Mouse (Mus musculus): ENCODE data around the gene Tkfc. TPM values are rescaled to one million over a fixed set of nuclear protein-coding genes. Genes with fewer than 3 reads are reported as not detected.

Tkfc gene
- polyA plus RNA-seq, 1 experiment = 5.3 TPM

DNA sequence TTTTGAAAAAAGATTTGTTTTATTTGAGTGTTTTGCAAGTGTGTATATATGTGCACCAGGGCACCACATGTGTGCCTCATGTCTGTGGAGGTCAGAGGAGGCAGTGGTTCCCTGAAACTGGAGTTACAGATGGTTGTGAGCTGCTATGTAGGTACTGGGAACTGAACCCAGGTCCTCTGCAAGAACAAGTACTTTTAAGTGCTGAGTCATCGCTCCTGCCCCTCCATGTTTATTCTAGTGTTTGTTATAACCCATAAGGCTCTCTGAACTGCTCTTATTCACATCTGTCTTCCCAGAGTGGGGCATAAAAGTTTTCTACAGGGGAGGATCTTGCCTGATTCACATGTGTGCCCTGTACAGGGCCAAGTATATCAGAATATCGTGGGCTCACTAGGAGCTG is 5.8 kb downstream of the Tkfc start:
- WGBS = 91% methylated on average over 2 of the region's 2 CpGs
- Histone ChIP-seq H3K27ac (ENCODE audit: control insufficient read depth, insufficient read depth, low read depth, low read length, poor library complexity) (no peak overlapping the region), H3K4me1 (ENCODE audit: control insufficient read depth, insufficient read depth, low read length) (peaks cover 2% of the 10 kb centered on the region; the same call in 1 of the 2 replicates), H3K4me3 (replicated peaks; ENCODE audit: control insufficient read depth, low read depth, low read length) (no peak overlapping the region)
- no peak for TF ChIP-seq POLR2A (IDR thresholded peaks at IDR 0.05; ENCODE audit: borderline replicate concordance, control insufficient read depth, low read depth, low read length)
- TF ChIP-seq CTCF (IDR thresholded peaks at IDR 0.05; ENCODE audit: control insufficient read depth, insufficient read depth, low read length) = no peak

DNA sequence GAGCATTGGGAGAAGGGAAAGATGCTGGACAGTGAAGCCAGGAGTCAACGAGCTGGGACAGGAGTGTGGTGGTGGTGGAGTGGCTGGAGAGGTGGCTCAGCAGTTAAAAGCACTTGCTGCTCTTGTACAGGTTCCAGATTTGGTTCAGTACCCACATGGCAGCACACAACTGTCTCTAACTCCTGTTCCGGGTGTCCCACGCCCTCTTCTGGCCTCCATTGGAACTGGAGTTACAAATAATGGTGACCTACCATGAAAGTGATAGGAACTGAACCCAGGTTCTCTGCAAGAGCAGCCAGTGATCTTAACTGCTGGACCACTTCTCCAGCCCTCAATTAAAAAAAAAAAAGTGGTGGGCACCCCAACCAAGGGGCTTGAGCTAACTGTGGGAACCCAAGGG is 7.3 kb downstream of the Tkfc start:
- no peak for TF ChIP-seq POLR2A (IDR thresholded peaks at IDR 0.05; ENCODE audit: borderline replicate concordance, control insufficient read depth, low read depth, low read length)
- peak; percentile 53 for TF ChIP-seq CTCF (IDR thresholded peaks at IDR 0.05; ENCODE audit: control insufficient read depth, insufficient read depth, low read length)
- Histone ChIP-seq H3K4me1 (ENCODE audit: control insufficient read depth, insufficient read depth, low read length) (peaks cover under 1% of the 10 kb centered on the region; the same call in 1 of the 2 replicates), H3K27ac (ENCODE audit: control insufficient read depth, insufficient read depth, low read depth, low read length, poor library complexity) (no peak overlapping the region), H3K4me3 (replicated peaks; ENCODE audit: control insufficient read depth, low read depth, low read length) (no peak overlapping the region)
- WGBS = 30% methylated on average over 3 of the region's 3 CpGs

DNA sequence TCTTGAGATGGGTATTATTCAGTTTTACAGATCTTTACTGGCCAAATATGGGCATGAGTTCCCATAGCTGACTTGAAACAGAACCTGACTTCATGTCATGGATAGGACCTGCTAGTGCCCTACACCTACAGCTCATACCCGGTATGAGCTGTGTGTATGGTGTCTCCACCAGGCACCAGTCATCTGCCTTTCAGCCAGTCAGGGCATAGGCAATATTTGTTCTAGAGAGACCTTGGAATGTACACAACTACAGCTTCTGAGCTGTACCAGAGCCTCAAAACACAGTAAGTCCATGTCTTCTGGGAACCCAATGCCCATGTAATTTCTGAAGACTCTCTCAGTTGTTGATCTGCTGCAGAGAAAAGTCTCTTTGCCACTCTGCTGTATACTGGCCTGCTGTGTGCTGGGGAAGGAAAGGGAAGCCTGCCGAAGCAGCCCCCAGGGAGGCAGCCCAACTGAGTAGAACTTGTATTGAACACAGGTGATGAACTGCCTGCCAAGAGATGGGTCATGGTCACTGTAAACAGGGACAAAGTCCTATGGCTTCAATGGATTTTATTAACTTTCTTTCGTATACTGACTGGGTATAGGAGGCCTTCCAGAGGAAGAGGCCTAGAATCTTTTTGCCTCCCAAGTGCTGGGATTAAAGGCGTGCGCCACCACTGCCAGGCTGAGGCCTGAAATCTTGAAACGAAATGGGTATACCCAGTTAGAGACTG is 13.6 kb downstream of the Tkfc start:
- H3K4me3 ChIP-seq (replicated peaks; ENCODE audit: control insufficient read depth, low read depth, low read length) = no peak overlapping the region
- WGBS = 84% methylated on average over 6 of the region's 6 CpGs
- H3K4me1 ChIP-seq (ENCODE audit: control insufficient read depth, insufficient read depth, low read length) = peaks cover 7% of the 10 kb centered on the region
- TF ChIP-seq POLR2A (IDR thresholded peaks at IDR 0.05; ENCODE audit: borderline replicate concordance, control insufficient read depth, low read depth, low read length) (no peak), CTCF (IDR thresholded peaks at IDR 0.05; ENCODE audit: control insufficient read depth, insufficient read depth, low read length) (no peak)
- no peak overlapping the region for H3K27ac ChIP-seq (ENCODE audit: control insufficient read depth, insufficient read depth, low read depth, low read length, poor library complexity)

DNA sequence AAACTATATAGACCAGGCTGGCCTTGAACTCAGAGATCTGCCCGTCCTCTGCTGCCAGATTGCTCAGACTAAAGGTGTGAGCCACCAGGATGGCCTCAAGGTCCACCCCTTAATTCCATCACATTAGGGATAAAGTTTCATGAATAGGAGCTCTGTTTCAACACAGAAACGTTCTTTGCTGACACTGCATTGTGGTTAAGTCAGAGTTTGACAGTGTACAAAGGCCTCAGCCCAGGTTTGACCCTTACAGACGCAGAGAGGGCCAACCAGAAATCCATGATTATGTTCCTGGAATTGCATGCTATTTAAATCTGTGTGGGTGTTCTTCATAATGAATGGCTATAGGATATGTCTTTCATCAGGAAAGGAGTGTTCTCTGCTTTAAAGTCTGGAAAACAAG is 15.2 kb downstream of the Tkfc start:
- H3K27ac ChIP-seq (ENCODE audit: control insufficient read depth, insufficient read depth, low read depth, low read length, poor library complexity) = no peak overlapping the region
- WGBS = 61% methylated on average over 3 of the region's 3 CpGs
- H3K4me3 ChIP-seq (replicated peaks; ENCODE audit: control insufficient read depth, low read depth, low read length) = no peak overlapping the region
- TF ChIP-seq POLR2A (IDR thresholded peaks at IDR 0.05; ENCODE audit: borderline replicate concordance, control insufficient read depth, low read depth, low read length) (no peak), CTCF (IDR thresholded peaks at IDR 0.05; ENCODE audit: control insufficient read depth, insufficient read depth, low read length) (no peak)
- peaks cover 7% of the 10 kb centered on the region for H3K4me1 ChIP-seq (ENCODE audit: control insufficient read depth, insufficient read depth, low read length)

DNA sequence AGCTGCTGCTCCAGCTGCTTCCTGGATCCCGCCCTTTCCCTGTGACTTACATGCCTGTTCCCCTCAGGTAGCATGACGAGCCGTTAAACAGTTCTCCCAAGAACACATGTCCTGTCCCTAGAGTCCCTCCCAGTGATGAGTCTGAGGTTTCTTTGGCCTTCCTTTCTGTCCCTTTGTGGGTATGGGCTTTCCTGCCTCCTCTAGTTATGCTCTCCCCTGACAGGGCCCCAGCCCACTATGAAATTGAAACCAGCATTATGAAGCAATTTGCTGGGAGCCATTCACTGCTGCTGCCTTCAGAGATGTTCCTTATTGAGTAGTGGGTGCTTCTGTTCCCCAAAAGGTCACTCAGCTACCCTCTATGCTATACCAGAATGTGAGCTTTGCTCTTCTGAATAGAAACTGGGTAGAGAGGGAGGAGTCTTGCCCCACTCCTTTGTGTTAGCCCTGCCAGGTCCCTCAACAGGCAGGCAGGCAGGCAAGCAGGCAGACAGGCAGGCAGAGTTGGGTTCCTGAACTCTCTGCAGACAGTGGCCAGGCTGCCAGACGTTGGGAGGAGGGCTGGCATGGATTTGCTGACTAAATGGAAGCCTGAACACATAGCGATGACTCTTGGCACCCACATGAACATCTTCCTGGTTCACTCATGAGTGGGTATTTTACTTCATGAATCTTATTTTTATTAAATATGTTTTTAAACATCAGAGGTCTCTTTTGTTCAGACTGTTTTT is 16.2 kb downstream of the Tkfc start:
- TF ChIP-seq CTCF (IDR thresholded peaks at IDR 0.05; ENCODE audit: control insufficient read depth, insufficient read depth, low read length) (no peak), POLR2A (IDR thresholded peaks at IDR 0.05; ENCODE audit: borderline replicate concordance, control insufficient read depth, low read depth, low read length) (no peak)
- peak overlapping the region; percentile 18; the same call in 1 of the 2 replicates for H3K27ac ChIP-seq (ENCODE audit: control insufficient read depth, insufficient read depth, low read depth, low read length, poor library complexity)
- H3K4me1 ChIP-seq (ENCODE audit: control insufficient read depth, insufficient read depth, low read length) = peaks cover 7% of the 10 kb centered on the region
- 21% methylated on average over 5 of the region's 5 CpGs for whole genome bisulfite sequencing
- H3K4me3 ChIP-seq (replicated peaks; ENCODE audit: control insufficient read depth, low read depth, low read length) = no peak overlapping the region

DNA sequence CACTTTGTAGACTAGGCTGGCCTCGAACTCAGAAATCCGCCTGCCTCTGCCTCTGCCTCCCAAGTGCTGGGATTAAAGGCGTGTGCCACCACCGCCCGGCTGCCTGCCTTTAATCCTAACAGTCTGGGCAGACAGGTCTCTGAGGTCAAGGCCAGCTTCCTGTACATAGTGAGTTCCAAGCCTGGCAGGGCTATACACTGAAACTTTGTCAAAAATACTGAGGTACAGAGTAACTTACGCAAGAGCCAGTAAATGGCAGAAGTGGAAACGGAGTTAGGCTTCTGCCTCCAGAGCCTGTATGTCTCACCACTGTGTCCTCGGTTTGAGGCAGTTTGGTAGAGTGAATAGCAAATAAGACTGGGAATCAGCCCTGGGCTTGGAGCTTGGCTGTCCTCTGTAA is 18.2 kb downstream of the Tkfc start:
- WGBS = 51% methylated on average over 8 of the region's 8 CpGs
- no peak for TF ChIP-seq CTCF (IDR thresholded peaks at IDR 0.05; ENCODE audit: control insufficient read depth, insufficient read depth, low read length)
- TF ChIP-seq POLR2A (IDR thresholded peaks at IDR 0.05; ENCODE audit: borderline replicate concordance, control insufficient read depth, low read depth, low read length) = no peak
- H3K4me1 ChIP-seq (ENCODE audit: control insufficient read depth, insufficient read depth, low read length) = peaks cover 9% of the 10 kb centered on the region
- H3K4me3 ChIP-seq (replicated peaks; ENCODE audit: control insufficient read depth, low read depth, low read length) = no peak overlapping the region
- H3K27ac ChIP-seq (ENCODE audit: control insufficient read depth, insufficient read depth, low read depth, low read length, poor library complexity) = no peak overlapping the region

DNA sequence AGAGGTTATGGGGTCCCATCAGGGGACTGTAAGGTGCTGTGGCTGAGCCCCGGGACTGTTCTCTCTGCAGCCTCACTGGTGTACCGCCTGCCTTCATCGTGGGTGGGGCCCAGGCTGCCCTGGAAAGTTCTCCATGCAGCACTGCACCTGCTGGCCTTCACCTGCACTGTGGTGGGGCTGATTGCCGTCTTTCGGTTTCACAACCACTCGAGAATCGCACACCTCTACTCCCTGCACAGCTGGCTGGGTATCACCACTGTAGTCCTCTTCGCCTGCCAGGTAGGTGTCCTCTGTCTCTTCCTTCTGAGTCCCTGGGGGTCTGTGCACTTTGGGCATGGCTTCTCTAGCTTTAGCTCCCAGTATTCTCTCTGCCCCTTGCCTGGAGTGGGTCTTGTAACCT is 20.3 kb downstream of the Tkfc start:
- 63% methylated on average over 8 of the region's 8 CpGs for WGBS
- Histone ChIP-seq H3K4me3 (replicated peaks; ENCODE audit: control insufficient read depth, low read depth, low read length) (no peak overlapping the region), H3K4me1 (ENCODE audit: control insufficient read depth, insufficient read depth, low read length) (peaks cover 14% of the 10 kb centered on the region), H3K27ac (ENCODE audit: control insufficient read depth, insufficient read depth, low read depth, low read length, poor library complexity) (no peak overlapping the region)
- TF ChIP-seq CTCF (IDR thresholded peaks at IDR 0.05; ENCODE audit: control insufficient read depth, insufficient read depth, low read length) (no peak), POLR2A (IDR thresholded peaks at IDR 0.05; ENCODE audit: borderline replicate concordance, control insufficient read depth, low read depth, low read length) (no peak)

DNA sequence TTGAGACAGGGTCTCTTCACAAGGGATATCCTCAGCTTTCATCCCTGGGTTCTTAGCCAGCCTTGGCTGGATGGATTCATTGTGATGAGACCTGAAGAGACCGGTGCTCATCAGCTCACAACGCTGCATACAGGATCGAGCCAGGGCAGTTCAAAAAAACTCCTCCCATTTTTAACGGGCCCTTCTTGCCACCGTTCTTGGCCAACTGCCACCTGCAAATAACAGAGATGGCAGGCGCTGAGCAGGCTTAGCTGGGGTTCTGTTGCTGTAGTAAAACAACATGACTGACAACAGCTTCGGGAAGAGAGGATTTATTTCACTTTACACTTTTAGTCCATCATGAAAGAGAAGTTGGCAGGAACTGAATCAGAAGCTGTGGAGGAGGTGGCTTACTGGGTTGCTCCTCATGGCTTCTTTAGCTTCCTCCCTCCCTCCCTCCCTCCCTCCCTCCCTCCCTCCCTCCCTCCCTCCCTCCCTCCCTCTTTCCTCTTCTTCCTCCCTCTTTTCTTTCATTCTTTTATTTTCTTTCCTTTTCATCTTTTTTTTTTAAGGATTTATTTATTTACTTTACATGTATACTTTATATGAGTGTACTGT is 21.8 kb downstream of the Tkfc start:
- no peak for TF ChIP-seq POLR2A (IDR thresholded peaks at IDR 0.05; ENCODE audit: borderline replicate concordance, control insufficient read depth, low read depth, low read length)
- TF ChIP-seq CTCF (IDR thresholded peaks at IDR 0.05; ENCODE audit: control insufficient read depth, insufficient read depth, low read length) = no peak

More for the DNA sequence above, 21.8 kb downstream of the Tkfc start:
- Histone ChIP-seq H3K4me1 (ENCODE audit: control insufficient read depth, insufficient read depth, low read length) (peaks cover 17% of the 10 kb centered on the region), H3K4me3 (replicated peaks; ENCODE audit: control insufficient read depth, low read depth, low read length) (no peak overlapping the region), H3K27ac (ENCODE audit: control insufficient read depth, insufficient read depth, low read depth, low read length, poor library complexity) (peak overlapping the region; percentile 11; the same call in 1 of the 2 replicates)
- WGBS = 7% methylated on average over 7 of the region's 7 CpGs

Data from bone marrow, adult 2 months (tissue).